Mouse (Mus musculus) MEL (cell line): Measurements from ENCODE around the gene AC141477.1. TPM values are rescaled to one million over a fixed set of nuclear protein-coding genes. Genes with fewer than 3 reads are reported as not detected.

ENCODE experiments used
- DNase-seq: peaks from one replicate; pipeline ENCODE4 v3.0.0; 2011; ENCODE audit warnings: low read depth, low spot score
- H3K27ac ChIP-seq: 2 replicates; pipeline ENCODE4 v1.5.1; 2012; ENCODE audit warnings: low read depth, mild to moderate bottlenecking, control low read depth, low read length, moderate library complexity; ENCODE audit not compliant: control insufficient read depth
- H3K27me3 ChIP-seq, 2 experiments: fragments of 150-350 bp in 1 of 2; sonication (generic) in 1 of 2; 2 replicates each; pipeline ENCODE4 v1.6.1; 2012; ENCODE audit warnings: low read length in 2 of 2, mild to moderate bottlenecking in 2 of 2, improper control_type of control experiment in 1 of 2, moderate library complexity in 1 of 2; ENCODE audit not compliant: insufficient read depth in 2 of 2, control insufficient read depth in 1 of 2
- H3K36me3 ChIP-seq, 2 experiments: 2 replicates each; pipeline ENCODE4 v1.6.1; 2012 to 2014; ENCODE audit warnings: low read length in 2 of 2, improper control_type of control experiment in 1 of 2, inconsistent platforms in 1 of 2, mild to moderate bottlenecking in 1 of 2; ENCODE audit not compliant: insufficient read depth in 2 of 2, control insufficient read depth in 1 of 2
- H3K4me1 ChIP-seq, 2 experiments: fragments of 150-350 bp in 1 of 2; sonication (generic) in 1 of 2; 2 replicates each; pipeline ENCODE4 v1.6.1; 2012; ENCODE audit warnings: low read length in 2 of 2, improper control_type of control experiment in 1 of 2, mild to moderate bottlenecking in 1 of 2; ENCODE audit not compliant: insufficient read depth in 2 of 2, control insufficient read depth in 1 of 2
- H3K4me3 ChIP-seq, 2 experiments: fragments of 150-350 bp in 1 of 2; sonication (generic) in 1 of 2; 2 replicates each; pipeline ENCODE4 v1.5.1; 2012; ENCODE audit warnings: low read depth in 2 of 2, low read length in 2 of 2, mild to moderate bottlenecking in 2 of 2, moderate library complexity in 2 of 2, control low read depth in 1 of 2, improper control_type of control experiment in 1 of 2; ENCODE audit not compliant: control insufficient read depth in 1 of 2, insufficient read depth in 1 of 2
- H3K79me2 ChIP-seq: 2 replicates; pipeline ENCODE4 v1.6.1; 2012; ENCODE audit warnings: mild to moderate bottlenecking, low read length, moderate library complexity; ENCODE audit not compliant: control insufficient read depth, poor library complexity, insufficient read depth
- H3K9ac ChIP-seq: 2 replicates; pipeline ENCODE4 v1.6.1; 2012; ENCODE audit warnings: low read depth, mild to moderate bottlenecking, control low read depth, low read length, moderate library complexity; ENCODE audit not compliant: control insufficient read depth, poor library complexity, severe bottlenecking
- H3K9me3 ChIP-seq: fragments of 150-350 bp; sonication (generic); replicated peaks from 2 replicates; pipeline ENCODE4 v1.6.1; 2012; ENCODE audit warnings: mild to moderate bottlenecking, low read length, improper control_type of control experiment, moderate library complexity; ENCODE audit not compliant: insufficient read depth
- CHD1 ChIP-seq: IDR thresholded peaks from 2 replicates; pipeline ENCODE4 v1.6.1; 2012; ENCODE audit warnings: low read depth, mild to moderate bottlenecking, inconsistent platforms, low read length, improper control_type of control experiment
- CHD2 ChIP-seq: IDR thresholded peaks from 2 replicates; pipeline ENCODE4 v1.6.1; 2011; ENCODE audit warnings: low read length, improper control_type of control experiment
- CTCF ChIP-seq, 3 experiments: IDR thresholded peaks in 2 of 3; conservative IDR thresholded peaks in 1 of 3; 2 replicates each; pipeline ENCODE4 v1.5.1; 2011 to 2012; ENCODE audit warnings: low read length in 3 of 3, low read depth in 2 of 3, mild to moderate bottlenecking in 2 of 3, improper control_type of control experiment in 1 of 3, inconsistent platforms in 1 of 3, mixed read lengths in 1 of 3, moderate library complexity in 1 of 3; ENCODE audit not compliant: control insufficient read depth in 1 of 3, insufficient read depth in 1 of 3, poor library complexity in 1 of 3, severe bottlenecking in 1 of 3
- E2F4 ChIP-seq: IDR thresholded peaks from 2 replicates; pipeline ENCODE4 v1.6.1; 2011; ENCODE audit warnings: low read depth, low read length, improper control_type of control experiment, borderline replicate concordance
- ETS1 ChIP-seq: IDR thresholded peaks from 2 replicates; pipeline ENCODE4 v1.6.1; 2012; ENCODE audit warnings: low read depth, mild to moderate bottlenecking, inconsistent platforms, low read length, improper control_type of control experiment, moderate library complexity
- GABPA ChIP-seq: IDR thresholded peaks from 2 replicates; pipeline ENCODE4 v1.6.1; 2012; ENCODE audit warnings: low read depth, mild to moderate bottlenecking, inconsistent platforms, low read length, improper control_type of control experiment, moderate library complexity
- GATA1 ChIP-seq: IDR thresholded peaks from 2 replicates; pipeline ENCODE4 v1.6.1; 2011; ENCODE audit warnings: low read depth, low read length, improper control_type of control experiment
- JUND ChIP-seq: IDR thresholded peaks from 2 replicates; pipeline ENCODE4 v1.6.1; 2011; ENCODE audit warnings: low read depth, mild to moderate bottlenecking, improper control_type of control experiment, low read length
- MAFK ChIP-seq: IDR thresholded peaks from 2 replicates; pipeline ENCODE4 v1.6.1; 2011; ENCODE audit warnings: low read depth, mild to moderate bottlenecking, low read length, improper control_type of control experiment, borderline replicate concordance
- MXI1 ChIP-seq: IDR thresholded peaks from 2 replicates; pipeline ENCODE4 v1.6.1; 2011; ENCODE audit warnings: mild to moderate bottlenecking, low read depth, low read length, improper control_type of control experiment
- MYB ChIP-seq: IDR thresholded peaks from 2 replicates; pipeline ENCODE4 v1.6.1; 2011; ENCODE audit warnings: mild to moderate bottlenecking, low read depth, low read length, improper control_type of control experiment
- NRF1 ChIP-seq: IDR thresholded peaks from 2 replicates; pipeline ENCODE4 v1.6.1; 2014; ENCODE audit warnings: low read depth, mild to moderate bottlenecking, inconsistent platforms, low read length, improper control_type of control experiment, moderate library complexity; ENCODE audit not compliant: poor library complexity, insufficient read depth, severe bottlenecking
- POLR2A ChIP-seq, 2 experiments: IDR thresholded peaks; 2 replicates each; pipeline ENCODE4 v1.6.1; 2011 to 2012; ENCODE audit warnings: low read length in 2 of 2, mild to moderate bottlenecking in 2 of 2, control low read depth in 1 of 2, improper control_type of control experiment in 1 of 2, low read depth in 1 of 2, moderate library complexity in 1 of 2; ENCODE audit not compliant: control insufficient read depth in 1 of 2, insufficient read depth in 1 of 2, poor library complexity in 1 of 2
- POLR2AphosphoS2 ChIP-seq: IDR thresholded peaks from 2 replicates; pipeline ENCODE4 v1.6.1; 2011; ENCODE audit warnings: low read length, improper control_type of control experiment
- SMC3 ChIP-seq: IDR thresholded peaks from 2 replicates; pipeline ENCODE4 v1.6.1; 2011; ENCODE audit warnings: low read depth, low read length, improper control_type of control experiment
- TAL1 ChIP-seq: IDR thresholded peaks from 2 replicates; pipeline ENCODE4 v1.6.1; 2012; ENCODE audit warnings: mild to moderate bottlenecking, inconsistent platforms, low read length, moderate library complexity, mixed read lengths
- UBTF ChIP-seq: IDR thresholded peaks from 2 replicates; pipeline ENCODE4 v1.6.1; 2012; ENCODE audit warnings: low read depth, mild to moderate bottlenecking, inconsistent platforms, low read length, improper control_type of control experiment, moderate library complexity, borderline replicate concordance; ENCODE audit not compliant: insufficient read depth
- USF2 ChIP-seq, 2 experiments: IDR thresholded peaks; 2 replicates each; pipeline ENCODE4 v1.6.1; 2011 to 2012; ENCODE audit warnings: improper control_type of control experiment in 2 of 2, low read length in 2 of 2, borderline replicate concordance in 1 of 2, inconsistent platforms in 1 of 2, low read depth in 1 of 2, mild to moderate bottlenecking in 1 of 2; ENCODE audit not compliant: insufficient read depth in 1 of 2
- ZNF384 ChIP-seq: IDR thresholded peaks from 2 replicates; pipeline ENCODE4 v1.6.1; 2012; ENCODE audit warnings: low read depth, mild to moderate bottlenecking, inconsistent platforms, low read length, improper control_type of control experiment
- polyA plus RNA-seq, 2 experiments: library from polyadenylated mRNA; stranded (reverse) in 1 of 2; unstranded in 1 of 2; fragments of >175 nt in 1 of 2; fragments of >200 nt in 1 of 2; gene quantifications; 2 replicates each; pipeline versions ENCODE4 v1.2.1 to v1.2.4; 2012; ENCODE audit warnings: low replicate concordance in 2 of 2, low read depth in 1 of 2; ENCODE audit not compliant: insufficient read length in 2 of 2, insufficient read depth in 1 of 2, missing spikeins in 1 of 2
- total RNA-seq: library from RNA; depleted of rRNA; stranded (reverse); fragments of 300-350 nt; gene quantifications from 2 replicates; pipeline ENCODE4 v1.2.3, GENCODE M21; 2012

AC141477.1 gene
- total and polyA plus RNA-seq, 3 experiments: 0.70 TPM; not detected in 2

GRCm38 (mm10) chr10:76425674-76426073 lies 14.6 kb downstream of the AC141477.1 start:
- H3K9ac ChIP-seq: no peak overlapping the region
- H3K27ac ChIP-seq: no peak overlapping the region
- no peak for DNase-seq
- no peaks in the 10 kb centered on the region for H3K27me3 ChIP-seq
- H3K9me3 ChIP-seq: no peaks in the 10 kb centered on the region
- no peaks in the 10 kb centered on the region for H3K4me1 ChIP-seq
- TF ChIP-seq POLR2A (IDR thresholded peaks at IDR 0.05; ENCODE audit: control insufficient read depth in 1 of 2, insufficient read depth in 1 of 2, low read depth in 1 of 2, low read length in 2 of 2, poor library complexity in 1 of 2) (no peak), USF2 (IDR thresholded peaks at IDR 0.05; ENCODE audit: borderline replicate concordance in 1 of 2, insufficient read depth in 1 of 2, low read depth in 1 of 2, low read length in 2 of 2) (no peak), GABPA (no peak), SMC3 (no peak), CHD2 (no peak), TAL1 (no peak), CHD1 (no peak), CTCF (IDR thresholded peaks at IDR 0.05 in 2 of 3, conservative IDR thresholded peaks at IDR 0.05 in 1 of 3; ENCODE audit: control insufficient read depth in 1 of 3, insufficient read depth in 1 of 3, low read depth in 2 of 3, low read length in 3 of 3, poor library complexity in 1 of 3, severe bottlenecking in 1 of 3) (no peak), UBTF (no peak), MAFK (no peak), GATA1 (no peak), ETS1 (no peak), MXI1 (no peak), JUND (no peak), ZNF384 (no peak), NRF1 (no peak), MYB (no peak), POLR2AphosphoS2 (no peak)
- peaks cover 0 to 24% of the 10 kb centered on the region in 2 experiments; a peak in 2 of 4 replicates for H3K36me3 ChIP-seq
- no peaks in the 10 kb centered on the region for H3K79me2 ChIP-seq
- no peak overlapping the region for H3K4me3 ChIP-seq

GRCm38 (mm10) chr10:76416811-76417210 lies 23.4 kb downstream of the AC141477.1 start:
- Histone ChIP-seq H3K4me3 (no peak overlapping the region), H3K36me3 (peaks cover 0 to 22% of the 10 kb centered on the region in 2 experiments; a peak in 2 of 4 replicates), H3K9me3 (no peaks in the 10 kb centered on the region), H3K4me1 (no peaks in the 10 kb centered on the region), H3K9ac (no peak overlapping the region), H3K27me3 (no peaks in the 10 kb centered on the region), H3K27ac (no peak overlapping the region), H3K79me2 (no peaks in the 10 kb centered on the region)
- TF ChIP-seq E2F4: no peak
- TF ChIP-seq POLR2A (IDR thresholded peaks at IDR 0.05; ENCODE audit: control insufficient read depth in 1 of 2, insufficient read depth in 1 of 2, low read depth in 1 of 2, low read length in 2 of 2, poor library complexity in 1 of 2): no peak
- DNase-seq: no peak
